Mouse (Mus musculus): Measurements from ENCODE around the gene Disp3. TPM values are rescaled to one million over a fixed set of nuclear protein-coding genes. Genes with fewer than 3 reads are reported as not detected.

The Disp3 gene
- polyA plus RNA-seq, 1 experiment from 2014 or later = 11.6 TPM

DNA sequence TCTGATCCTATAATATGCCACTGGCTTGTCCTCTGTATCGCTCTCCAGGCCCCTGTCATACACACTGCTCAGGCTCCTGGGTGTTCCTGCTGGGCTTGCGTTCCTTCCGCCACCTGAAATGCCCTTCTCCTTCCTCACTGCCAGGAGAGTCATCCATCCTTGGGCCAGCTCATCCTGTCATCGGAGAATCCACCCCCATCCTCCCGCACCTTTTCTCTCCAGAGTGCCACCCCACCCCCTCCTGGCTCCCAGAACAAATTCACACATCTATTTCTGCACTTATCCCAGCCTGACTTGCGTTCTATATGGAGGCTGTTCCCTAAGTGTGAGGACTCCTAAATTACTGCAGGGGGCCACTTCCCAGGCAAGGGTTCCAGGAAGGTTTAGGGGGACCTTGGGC lies 9.9 kb upstream of the Disp3 start:
- WGBS = 76% methylated on average over 6 of the region's 6 CpGs
- H3K27me3 ChIP-seq (replicated peaks; ENCODE audit: control insufficient read depth, insufficient read depth, low read length) = no peaks in the 10 kb centered on the region
- no peak overlapping the region for H3K4me3 ChIP-seq (ENCODE audit: low read length)
- H3K27ac ChIP-seq (ENCODE audit: low read depth, low read length) = no peak overlapping the region
- H3K9ac ChIP-seq (ENCODE audit: low read depth, low read length) = no peak overlapping the region
- no peak overlapping the region for H3K4me2 ChIP-seq (ENCODE audit: low read length)
- H3K36me3 ChIP-seq (ENCODE audit: control insufficient read depth, insufficient read depth, low read length) = no peaks in the 10 kb centered on the region
- peaks cover 5% of the 10 kb centered on the region for H3K4me1 ChIP-seq (ENCODE audit: control insufficient read depth, insufficient read depth, low read depth, low read length)
- H3K9me3 ChIP-seq (ENCODE audit: control insufficient read depth, low read length) = no peaks in the 10 kb centered on the region
- ATAC-seq = no peak

GRCm38 (mm10) chr4:148293319-148293718 lies 5.6 kb upstream of the Disp3 start:
- ATAC-seq = no peak
- Histone ChIP-seq H3K4me3 (ENCODE audit: low read length) (no peak overlapping the region), H3K9ac (ENCODE audit: low read depth, low read length) (no peak overlapping the region), H3K27ac (ENCODE audit: low read depth, low read length) (no peak overlapping the region), H3K4me2 (ENCODE audit: low read length) (no peak overlapping the region), H3K27me3 (replicated peaks; ENCODE audit: control insufficient read depth, insufficient read depth, low read length) (no peaks in the 10 kb centered on the region; the same call in 1 of the 2 replicates), H3K4me1 (ENCODE audit: control insufficient read depth, insufficient read depth, low read depth, low read length) (peaks cover 28% of the 10 kb centered on the region), H3K9me3 (ENCODE audit: control insufficient read depth, low read length) (no peaks in the 10 kb centered on the region), H3K36me3 (ENCODE audit: control insufficient read depth, insufficient read depth, low read length) (no peaks in the 10 kb centered on the region)
- WGBS = 26% methylated on average over 5 of the region's 5 CpGs

GRCm38 (mm10) chr4:148291849-148292248 lies 4.1 kb upstream of the Disp3 start:
- WGBS = 23% methylated on average over 9 of the region's 10 CpGs
- Histone ChIP-seq H3K4me3 (ENCODE audit: low read length) (no peak overlapping the region), H3K9ac (ENCODE audit: low read depth, low read length) (no peak overlapping the region; the same call in 1 of the 2 replicates), H3K36me3 (ENCODE audit: control insufficient read depth, insufficient read depth, low read length) (no peaks in the 10 kb centered on the region), H3K4me1 (ENCODE audit: control insufficient read depth, insufficient read depth, low read depth, low read length) (peaks cover 30% of the 10 kb centered on the region), H3K27ac (ENCODE audit: low read depth, low read length) (peak overlapping the region; percentile 39; the same call in 1 of the 2 replicates), H3K27me3 (replicated peaks; ENCODE audit: control insufficient read depth, insufficient read depth, low read length) (no peaks in the 10 kb centered on the region; the same call in 1 of the 2 replicates), H3K9me3 (ENCODE audit: control insufficient read depth, low read length) (no peaks in the 10 kb centered on the region), H3K4me2 (ENCODE audit: low read length) (no peak overlapping the region)
- ATAC-seq = no peak

DNA sequence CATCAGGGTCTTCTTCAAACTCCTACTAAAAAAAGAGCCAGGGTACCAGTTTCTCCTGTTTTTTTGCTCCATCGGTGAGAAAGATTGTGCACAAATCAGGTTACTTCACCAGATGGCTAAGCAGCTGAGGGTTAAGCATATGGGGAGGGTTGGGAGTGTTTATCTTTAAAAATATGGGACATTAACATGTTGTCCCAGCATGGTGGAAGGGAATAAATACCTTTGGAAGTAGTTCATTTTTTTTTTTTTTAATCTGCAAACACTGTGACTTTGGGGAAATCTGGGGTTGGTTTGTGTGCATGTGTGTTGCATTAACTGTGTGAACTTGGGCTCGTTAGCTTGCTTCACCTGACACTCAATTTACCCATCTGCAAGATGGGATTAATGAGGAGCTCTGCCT lies 3.3 kb upstream of the Disp3 start:
- 64% methylated on average over 2 of the region's 2 CpGs for WGBS
- Histone ChIP-seq H3K27ac (ENCODE audit: low read depth, low read length) (no peak overlapping the region), H3K9me3 (ENCODE audit: control insufficient read depth, low read length) (no peaks in the 10 kb centered on the region), H3K9ac (ENCODE audit: low read depth, low read length) (no peak overlapping the region), H3K36me3 (ENCODE audit: control insufficient read depth, insufficient read depth, low read length) (no peaks in the 10 kb centered on the region), H3K27me3 (replicated peaks; ENCODE audit: control insufficient read depth, insufficient read depth, low read length) (no peaks in the 10 kb centered on the region; the same call in 1 of the 2 replicates), H3K4me1 (ENCODE audit: control insufficient read depth, insufficient read depth, low read depth, low read length) (peaks cover 33% of the 10 kb centered on the region), H3K4me2 (ENCODE audit: low read length) (no peak overlapping the region), H3K4me3 (ENCODE audit: low read length) (no peak overlapping the region)
- ATAC-seq = no peak

GRCm38 (mm10) chr4:148288055-148288549 lies 337 bp upstream of the Disp3 start:
- Histone ChIP-seq H3K4me3 (ENCODE audit: low read length) (peak overlapping the region; percentile 79), H3K27me3 (replicated peaks; ENCODE audit: control insufficient read depth, insufficient read depth, low read length) (no peaks in the 10 kb centered on the region; the same call in 1 of the 2 replicates), H3K9ac (ENCODE audit: low read depth, low read length) (peak overlapping the region; percentile 88), H3K4me2 (ENCODE audit: low read length) (peak overlapping the region; percentile 76), H3K4me1 (ENCODE audit: control insufficient read depth, insufficient read depth, low read depth, low read length) (peaks cover 54% of the 10 kb centered on the region), H3K27ac (ENCODE audit: low read depth, low read length) (peak overlapping the region; percentile 77), H3K36me3 (ENCODE audit: control insufficient read depth, insufficient read depth, low read length) (no peaks in the 10 kb centered on the region), H3K9me3 (ENCODE audit: control insufficient read depth, low read length) (no peaks in the 10 kb centered on the region)
- 2% methylated on average over 27 of the region's 32 CpGs for WGBS
- peak; percentile 89 for ATAC-seq

- Histone ChIP-seq H3K9ac (ENCODE audit: low read depth, low read length) (peak overlapping the region; percentile 88), H3K4me3 (ENCODE audit: low read length) (peak overlapping the region; percentile 79), H3K4me1 (ENCODE audit: control insufficient read depth, insufficient read depth, low read depth, low read length) (peaks cover 52% of the 10 kb centered on the region), H3K9me3 (ENCODE audit: control insufficient read depth, low read length) (no peaks in the 10 kb centered on the region), H3K27me3 (replicated peaks; ENCODE audit: control insufficient read depth, insufficient read depth, low read length) (no peaks in the 10 kb centered on the region; the same call in 1 of the 2 replicates), H3K27ac (ENCODE audit: low read depth, low read length) (peak overlapping the region; percentile 77), H3K4me2 (ENCODE audit: low read length) (peak overlapping the region; percentile 76), H3K36me3 (ENCODE audit: control insufficient read depth, insufficient read depth, low read length) (no peaks in the 10 kb centered on the region)
- under 1% methylated on average over 20 of the region's 20 CpGs for WGBS
- no peak for ATAC-seq
These were observed 724 bp downstream of the Disp3 start for GRCm38 (mm10) chr4:148287041-148287440.

DNA sequence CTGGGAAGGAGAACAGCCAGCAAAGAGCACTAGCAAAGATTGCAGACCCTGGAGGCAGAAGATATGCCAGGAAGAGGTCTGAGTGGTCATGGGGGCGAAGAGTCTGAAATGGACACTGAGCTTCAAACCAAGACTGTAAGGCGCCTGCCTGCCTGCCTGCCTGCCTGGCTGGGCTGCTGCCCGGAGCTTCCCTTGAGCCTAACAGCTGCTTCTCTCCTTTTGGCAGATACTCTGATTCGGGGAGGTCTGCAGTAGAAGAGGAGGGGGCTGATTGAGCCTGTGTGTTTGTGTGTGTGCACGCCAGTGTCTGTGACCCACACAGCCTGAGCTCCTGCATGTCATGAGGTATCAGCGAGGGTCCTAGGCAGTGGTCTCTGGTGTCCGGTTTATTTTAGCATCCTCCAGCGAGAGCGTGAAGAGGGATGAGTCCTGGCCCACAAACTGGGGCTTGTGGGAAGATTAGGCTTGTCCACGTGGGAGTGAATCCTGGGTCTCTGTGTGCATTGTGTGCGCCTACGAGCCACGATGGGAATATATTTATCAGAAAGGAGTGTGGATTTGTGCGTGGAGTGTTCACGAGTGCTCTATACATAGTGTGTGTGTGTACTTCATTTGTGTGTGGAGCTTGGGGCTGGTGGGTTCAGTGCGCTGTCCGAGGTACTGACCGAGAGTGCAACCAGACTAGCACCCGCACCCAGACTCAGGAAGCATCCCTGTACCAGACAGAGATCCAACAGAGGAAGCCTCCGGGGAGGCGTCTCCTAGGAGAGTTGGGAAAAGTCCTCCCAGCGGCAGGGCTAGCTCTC lies 1.3 kb downstream of the Disp3 start:
- WGBS = 7% methylated on average over 22 of the region's 22 CpGs
- no peaks in the 10 kb centered on the region; the same call in 1 of the 2 replicates for H3K27me3 ChIP-seq (replicated peaks; ENCODE audit: control insufficient read depth, insufficient read depth, low read length)
- no peak for ATAC-seq
- H3K4me3 ChIP-seq (ENCODE audit: low read length) = peak overlapping the region; percentile 79
- no peaks in the 10 kb centered on the region for H3K9me3 ChIP-seq (ENCODE audit: control insufficient read depth, low read length)
- H3K4me2 ChIP-seq (ENCODE audit: low read length) = peak overlapping the region; percentile 76
- H3K36me3 ChIP-seq (ENCODE audit: control insufficient read depth, insufficient read depth, low read length) = no peaks in the 10 kb centered on the region
- H3K27ac ChIP-seq (ENCODE audit: low read depth, low read length) = peak overlapping the region; percentile 52; the same call in 1 of the 2 replicates
- peak overlapping the region; percentile 88 for H3K9ac ChIP-seq (ENCODE audit: low read depth, low read length)
- peaks cover 45% of the 10 kb centered on the region for H3K4me1 ChIP-seq (ENCODE audit: control insufficient read depth, insufficient read depth, low read depth, low read length)

- ATAC-seq = no peak
- 10% methylated on average over 13 of the region's 13 CpGs for WGBS
- Histone ChIP-seq H3K27ac (ENCODE audit: low read depth, low read length) (peak overlapping the region; percentile 64), H3K27me3 (replicated peaks; ENCODE audit: control insufficient read depth, insufficient read depth, low read length) (no peaks in the 10 kb centered on the region; the same call in 1 of the 2 replicates), H3K9me3 (ENCODE audit: control insufficient read depth, low read length) (no peaks in the 10 kb centered on the region), H3K4me1 (ENCODE audit: control insufficient read depth, insufficient read depth, low read depth, low read length) (peaks cover 40% of the 10 kb centered on the region), H3K36me3 (ENCODE audit: control insufficient read depth, insufficient read depth, low read length) (no peaks in the 10 kb centered on the region), H3K9ac (ENCODE audit: low read depth, low read length) (peak overlapping the region; percentile 88), H3K4me3 (ENCODE audit: low read length) (peak overlapping the region; percentile 79), H3K4me2 (ENCODE audit: low read length) (peak overlapping the region; percentile 76)
These were observed 3.5 kb downstream of the Disp3 start for GRCm38 (mm10) chr4:148284219-148284618.

- Histone ChIP-seq H3K9me3 (ENCODE audit: control insufficient read depth, low read length) (no peaks in the 10 kb centered on the region), H3K27me3 (replicated peaks; ENCODE audit: control insufficient read depth, insufficient read depth, low read length) (no peaks in the 10 kb centered on the region; the same call in 1 of the 2 replicates), H3K4me1 (ENCODE audit: control insufficient read depth, insufficient read depth, low read depth, low read length) (peaks cover 22% of the 10 kb centered on the region), H3K27ac (ENCODE audit: low read depth, low read length) (peak overlapping the region; percentile 67), H3K4me2 (ENCODE audit: low read length) (no peak overlapping the region; the same call in 1 of the 2 replicates), H3K36me3 (ENCODE audit: control insufficient read depth, insufficient read depth, low read length) (no peaks in the 10 kb centered on the region), H3K4me3 (ENCODE audit: low read length) (no peak overlapping the region), H3K9ac (ENCODE audit: low read depth, low read length) (peak overlapping the region; percentile 25; the same call in 1 of the 2 replicates)
- WGBS = 9% methylated on average over 4 of the region's 4 CpGs
- ATAC-seq = peak; percentile 52
These were observed 10.8 kb downstream of the Disp3 start for GRCm38 (mm10) chr4:148276816-148277491.
